22 mouse cellular contexts compared by ENCODE assay signal in the genomic region with DNA sequence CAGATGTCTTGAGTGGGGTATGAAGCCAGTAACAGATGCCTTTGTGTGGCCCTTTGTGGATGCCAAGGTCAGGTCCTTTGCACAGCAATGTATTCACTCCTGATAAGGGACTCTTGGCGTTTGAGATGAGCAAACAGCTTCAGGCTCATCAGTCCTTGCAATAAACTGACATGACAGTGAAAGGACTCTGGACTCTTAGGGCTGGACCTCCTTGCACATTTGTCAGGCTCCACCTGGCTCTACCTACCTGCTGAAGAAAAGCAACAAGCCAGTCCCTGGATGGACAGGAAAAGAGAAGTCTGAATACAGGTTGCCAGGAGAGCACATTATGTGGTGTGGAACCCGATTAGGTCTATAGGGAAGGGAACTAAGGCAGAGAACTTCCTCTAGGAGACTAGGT. TPM values are rescaled to one million over a fixed set of nuclear protein-coding genes. Genes with fewer than 3 reads are reported as not detected.
A peak's percentile ranks its signal among the peaks of the same experiment; 100 is the strongest.
DNase-seq lines count a peak whose midpoint lies in the region; ATAC-seq and TF ChIP-seq lines count a peak whose summit lies in the region.
"Had no signal": no experiment of that assay in that cellular context is flagged by ENCODE, and none has a peak within 500 bp of the region (broad histone marks: within the 10 kb centered on the region; RNA-seq: fewer than 3 reads in every experiment).

No protein-coding gene starts in this region.

- no peaks in the 10 kb centered on the region for H3K36me3 ChIP-seq in intestine, embryonic 15.5 days
- no peaks in the 10 kb centered on the region for H3K36me3 ChIP-seq in macrophage (ENCODE audit: inconsistent target)
- H3K36me3 ChIP-seq: embryonic facial prominence, embryonic 12.5 days; embryonic facial prominence, embryonic 15.5 days; hindbrain, embryonic 10.5 days had no signal

- no peaks in the 10 kb centered on the region for H3K27me3 ChIP-seq in intestine, embryonic 15.5 days (replicated peaks)
- H3K27me3 ChIP-seq: embryonic facial prominence, embryonic 12.5 days; embryonic facial prominence, embryonic 15.5 days; hindbrain, embryonic 13.5 days had no signal

- TF ChIP-seq CTCF in bone marrow macrophage, adult 2 months (IDR thresholded peaks at IDR 0.05; ENCODE audit: low read depth, low read length), result no peak

- H3K9me3 ChIP-seq in intestine, embryonic 15.5 days, result no peaks in the 10 kb centered on the region
- H3K9me3 ChIP-seq: embryonic facial prominence, embryonic 12.5 days; embryonic facial prominence, embryonic 15.5 days; hindbrain, embryonic 10.5 days; hindbrain, embryonic 13.5 days had no signal

- DNase-seq in yolk sac, embryonic 10.5 days (ENCODE audit: low spot score), result peak; percentile 48
- DNase-seq in lung, adult 18-20 months, result no peak
- no peak for DNase-seq in heart, adult 18-20 months
- no peak for DNase-seq in urinary bladder, adult 2 months (ENCODE audit: low spot score)
- DNase-seq: adrenal gland, adult 2 months; adrenal gland, postnatal 14 days; cerebellum, adult 18-20 months; cerebellum, adult 9-10 months; cerebellum, postnatal 14 days; gastrocnemius, postnatal 25 days; heart, postnatal 36 days had no signal

- no peak overlapping the region for H3K4me3 ChIP-seq in bone marrow macrophage, adult 2 months (ENCODE audit: insufficient read depth, low read length)
- no peak overlapping the region for H3K4me3 ChIP-seq in intestine, embryonic 15.5 days (replicated peaks)
- H3K4me3 ChIP-seq in macrophage (ENCODE audit: inconsistent target), result no peak overlapping the region
- H3K4me3 ChIP-seq: embryonic facial prominence, embryonic 12.5 days; embryonic facial prominence, embryonic 15.5 days; hindbrain, embryonic 10.5 days; hindbrain, embryonic 13.5 days had no signal

- peak overlapping the region; percentile 99 for H3K27ac ChIP-seq in bone marrow macrophage, adult 2 months (ENCODE audit: insufficient read depth, low read depth, low read length)
- H3K27ac ChIP-seq in intestine, embryonic 15.5 days, result 0 out of 2 replicates have a peak overlapping the region, but pooled peaks have one; percentile 9
- peak overlapping the region; percentile 97 for H3K27ac ChIP-seq in macrophage
- H3K27ac ChIP-seq: embryonic facial prominence, embryonic 12.5 days; embryonic facial prominence, embryonic 15.5 days; hindbrain, embryonic 10.5 days; hindbrain, embryonic 13.5 days had no signal

- H3K4me1 ChIP-seq in bone marrow macrophage, adult 2 months (ENCODE audit: control insufficient read depth, insufficient read depth, low read length), result peaks cover 81% of the 10 kb centered on the region
- no peaks in the 10 kb centered on the region for H3K4me1 ChIP-seq in intestine, embryonic 15.5 days (replicated peaks)
- H3K4me1 ChIP-seq: embryonic facial prominence, embryonic 12.5 days; embryonic facial prominence, embryonic 15.5 days had no signal

- TF ChIP-seq POLR2A in bone marrow macrophage, adult 2 months (IDR thresholded peaks at IDR 0.05; ENCODE audit: borderline replicate concordance, low read depth, low read length), result no peak

- H3K79me2 ChIP-seq in macrophage (ENCODE audit: inconsistent target), result no peaks in the 10 kb centered on the region

- WGBS in intestine, embryonic 15.5 days, result 58% methylated on average over 2 of the region's 2 CpGs
- WGBS in macrophage (ENCODE audit: missing documents), result 82% methylated on average over 2 of the region's 2 CpGs

- peak; percentile 65 for ATAC-seq in intestine, embryonic 15.5 days
- ATAC-seq: forebrain, embryonic 14.5 days; hindbrain, embryonic 16.5 days; inflammation-experienced regulatory T-cells, adult 6 months had no signal

- no peak overlapping the region for H3K4me2 ChIP-seq in intestine, embryonic 15.5 days (replicated peaks)
- H3K4me2 ChIP-seq: embryonic facial prominence, embryonic 12.5 days; embryonic facial prominence, embryonic 15.5 days; heart, embryonic 11.5 days; hindbrain, embryonic 13.5 days had no signal

- H3K9ac ChIP-seq in intestine, embryonic 15.5 days, result no peak overlapping the region
- H3K9ac ChIP-seq: embryonic facial prominence, embryonic 12.5 days; embryonic facial prominence, embryonic 15.5 days; hindbrain, embryonic 13.5 days had no signal

RNA-seq across cellular contexts. Expression of a gene that starts 58.3 kb away (rescaled TPM):
- 34.9 and 44.0 TPM in 2 replicates for polyA plus RNA-seq in bone marrow macrophage, adult 2 months (2012; ENCODE audit: insufficient read depth, insufficient read length, missing spikeins)
- 14.7 and 17.5 TPM in 2 replicates for polyA plus RNA-seq in intestine, embryonic 15.5 days (2015; fragmentation: Nextera tagmentation; extraction: Ambion mirVana)
- 100 to 1,000 TPM; 244 to 996 (median 329) TPM for total RNA-seq in macrophage (2018; cell fraction: chromatin; rRNA removed)
- total RNA-seq in macrophage (2018; cell fraction: cytosol; rRNA removed), result 100 to 1,000 TPM; 124 to 243 (median 189) TPM
- total RNA-seq in macrophage (2018; cell fraction: nucleus; rRNA removed), result 100 to 1,000 TPM; 209 to 537 (median 340) TPM
- 66.7 to 104 TPM (median 93.3 TPM) in 3 replicates for polyA plus RNA-seq in macrophage (2018)
- 10 to 100 TPM; 21.3 to 22.7 TPM for total RNA-seq in heart, adult 18-20 months (2021)
- 34.0 and 36.0 TPM in 2 replicates for polyA plus RNA-seq in urinary bladder, adult 2 months (2012; rRNA removed)

Comparison
In these comparisons a context has a peak if more than half of its experiments do, and no peak if none do; other contexts are left out.
1. H3K27ac ChIP-seq: peak in every context shown above with its lines; median percentile 99 in bone marrow macrophage, adult 2 months; 97 in macrophage; 9 in intestine, embryonic 15.5 days.